Mouse (Mus musculus) frontal cortex, postnatal 36 days (tissue): ENCODE results near the gene Pigl.

Experiments used
- DNase-seq, 2 experiments: peaks; one replicate each; pipeline ENCODE4 v3.0.0; 2022; ENCODE audit warnings: low spot score in 2 of 2

Pigl gene

DNA sequence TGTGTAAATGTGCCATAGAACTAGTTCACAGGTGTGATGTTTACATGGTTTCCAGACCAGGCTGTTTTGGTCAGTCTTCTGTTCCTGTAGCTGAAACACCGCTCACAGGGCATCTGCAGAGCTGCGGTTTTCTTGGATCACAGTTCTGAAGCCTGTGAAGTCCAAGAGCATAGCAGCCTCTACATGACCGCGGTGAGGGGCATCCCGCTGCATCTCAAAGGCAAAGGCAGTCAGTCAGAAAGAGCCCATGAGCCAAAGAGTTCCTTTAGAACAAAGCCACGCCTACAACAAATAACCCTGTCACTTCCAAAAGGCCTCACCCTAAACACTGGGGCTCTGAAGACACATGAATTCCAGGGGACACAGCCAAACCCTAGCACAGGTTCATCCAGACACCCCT is 55.1 kb downstream of the Pigl start:
- DNase-seq, result no peak

- DNase-seq, result no peak
Measured at GRCm38 (mm10) chr11:62518991-62519390, 60.7 kb downstream of the Pigl start.

DNA sequence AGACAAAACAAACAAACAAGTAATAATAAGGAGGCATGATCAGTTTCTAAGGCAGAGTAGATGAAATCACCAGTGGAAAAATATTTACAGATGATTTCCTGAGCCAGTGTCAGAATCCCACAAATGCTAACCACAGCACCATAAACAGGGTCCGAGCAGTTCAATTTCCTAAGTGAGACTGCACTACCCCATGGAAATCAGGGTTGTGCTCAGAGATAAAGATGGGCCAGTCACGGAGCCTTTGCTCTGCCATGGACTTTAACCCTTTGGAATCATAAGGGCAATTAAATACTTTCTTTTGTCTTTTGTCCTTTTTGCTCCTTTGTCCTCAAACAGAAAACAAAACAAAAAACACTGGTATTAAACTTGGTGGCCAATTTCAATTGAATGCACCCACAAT is 64.0 kb downstream of the Pigl start:
- no peak for DNase-seq

- DNase-seq, result no peak
Measured at GRCm38 (mm10) chr11:62537089-62537488, 78.8 kb downstream of the Pigl start.

GRCm38 (mm10) chr11:62537590-62537989 is 79.3 kb downstream of the Pigl start:
- no peak for DNase-seq

GRCm38 (mm10) chr11:62538321-62539088 is 80.2 kb downstream of the Pigl start:
- DNase-seq, result peak; percentile 44 to 46

- peak; percentile 73 to 76 for DNase-seq
Measured at GRCm38 (mm10) chr11:62539089-62539890, 81.0 kb downstream of the Pigl start, which contains the start of gene Cenpv. Cenpv (minus strand) TSS chr11:62539261.

DNA sequence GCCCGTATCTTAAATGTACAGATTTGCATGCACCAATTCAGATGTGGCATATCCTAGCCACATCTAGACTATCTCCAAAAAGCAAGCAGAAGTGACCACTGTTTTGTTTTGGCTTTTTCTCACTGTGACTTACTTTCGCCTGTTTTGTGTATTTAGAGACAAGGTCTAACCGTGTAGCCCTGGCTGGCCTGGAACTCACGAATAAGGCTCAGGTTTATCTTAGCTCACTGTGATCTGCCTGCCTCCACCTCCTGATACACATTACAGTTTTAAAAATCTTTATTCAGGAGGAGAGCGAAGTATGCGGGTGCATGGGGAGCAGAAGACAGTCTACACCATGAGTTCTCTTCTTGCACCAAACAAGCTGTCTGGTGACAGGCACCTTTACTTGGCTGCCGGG is 81.9 kb downstream of the Pigl start:
- no peak for DNase-seq

DNA sequence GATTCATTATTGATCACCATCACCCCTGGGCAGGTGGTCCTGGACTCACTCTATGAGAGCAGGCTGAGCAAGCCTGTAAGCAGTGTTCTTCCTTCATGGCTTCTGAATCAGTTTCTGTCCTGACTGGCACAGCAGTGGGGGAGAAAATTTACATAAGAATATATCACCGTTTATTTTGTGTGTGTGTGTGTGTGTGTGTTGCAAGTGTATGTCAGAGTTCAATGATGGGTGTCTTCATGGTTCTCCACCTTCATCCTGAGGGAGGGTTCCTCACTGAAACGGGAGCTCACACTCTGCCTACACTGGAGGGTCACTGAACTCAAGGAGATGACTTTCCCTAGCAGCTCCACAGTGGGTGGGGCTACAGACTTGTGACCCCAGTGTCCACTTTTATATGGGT is 82.7 kb downstream of the Pigl start:
- DNase-seq, result no peak

DNA sequence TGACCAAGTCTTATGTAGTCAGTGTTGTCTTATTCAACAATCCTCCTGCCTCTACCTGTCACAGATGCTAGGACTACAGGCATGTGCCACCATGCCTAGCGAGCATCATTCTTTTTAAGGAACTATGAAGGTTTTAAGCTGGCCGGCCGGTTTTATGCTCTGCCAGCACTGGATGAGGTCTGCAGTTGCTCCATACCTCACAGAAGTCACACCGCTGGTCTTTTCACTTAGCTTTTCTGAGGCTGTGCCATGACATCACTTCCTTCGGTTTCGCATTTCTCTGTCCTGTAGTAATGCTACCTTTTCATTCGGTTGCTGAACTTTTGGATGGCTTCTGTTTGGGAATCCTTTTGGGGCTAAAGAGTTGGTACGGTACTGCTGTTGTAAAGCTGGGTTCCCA is 83.3 kb downstream of the Pigl start:
- no peak for DNase-seq

DNA sequence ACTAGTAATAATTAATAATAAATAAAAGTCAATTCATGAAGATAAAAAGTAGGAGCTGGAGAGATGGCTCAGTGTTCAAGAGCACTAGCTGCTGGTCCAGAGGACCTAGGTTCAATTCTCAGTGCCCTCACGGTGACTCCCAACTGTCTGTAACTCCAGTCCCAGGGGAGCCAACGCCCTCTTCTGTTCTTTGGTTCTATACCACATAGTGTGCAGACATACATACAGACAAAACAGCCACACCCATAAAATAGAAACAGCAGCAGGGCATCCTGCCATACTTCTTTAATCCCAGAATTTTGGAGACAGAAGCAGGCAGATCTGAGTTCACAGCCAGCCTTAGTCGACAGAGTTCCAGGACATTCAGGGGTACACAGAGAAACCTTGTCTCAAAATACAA is 85.7 kb downstream of the Pigl start:
- no peak for DNase-seq

GRCm38 (mm10) chr11:62549782-62550181 is 91.5 kb downstream of the Pigl start:
- DNase-seq, result peak in 1 of 2 experiments; percentile 38

GRCm38 (mm10) chr11:62550227-62550685 is 92.0 kb downstream of the Pigl start:
- DNase-seq, result peak; percentile 42 to 54

- peak; percentile 99 for DNase-seq
Measured at GRCm38 (mm10) chr11:62550727-62551225, 92.5 kb downstream of the Pigl start, which contains the start of gene Ubb. Ubb (plus strand) TSS chr11:62551171.

DNA sequence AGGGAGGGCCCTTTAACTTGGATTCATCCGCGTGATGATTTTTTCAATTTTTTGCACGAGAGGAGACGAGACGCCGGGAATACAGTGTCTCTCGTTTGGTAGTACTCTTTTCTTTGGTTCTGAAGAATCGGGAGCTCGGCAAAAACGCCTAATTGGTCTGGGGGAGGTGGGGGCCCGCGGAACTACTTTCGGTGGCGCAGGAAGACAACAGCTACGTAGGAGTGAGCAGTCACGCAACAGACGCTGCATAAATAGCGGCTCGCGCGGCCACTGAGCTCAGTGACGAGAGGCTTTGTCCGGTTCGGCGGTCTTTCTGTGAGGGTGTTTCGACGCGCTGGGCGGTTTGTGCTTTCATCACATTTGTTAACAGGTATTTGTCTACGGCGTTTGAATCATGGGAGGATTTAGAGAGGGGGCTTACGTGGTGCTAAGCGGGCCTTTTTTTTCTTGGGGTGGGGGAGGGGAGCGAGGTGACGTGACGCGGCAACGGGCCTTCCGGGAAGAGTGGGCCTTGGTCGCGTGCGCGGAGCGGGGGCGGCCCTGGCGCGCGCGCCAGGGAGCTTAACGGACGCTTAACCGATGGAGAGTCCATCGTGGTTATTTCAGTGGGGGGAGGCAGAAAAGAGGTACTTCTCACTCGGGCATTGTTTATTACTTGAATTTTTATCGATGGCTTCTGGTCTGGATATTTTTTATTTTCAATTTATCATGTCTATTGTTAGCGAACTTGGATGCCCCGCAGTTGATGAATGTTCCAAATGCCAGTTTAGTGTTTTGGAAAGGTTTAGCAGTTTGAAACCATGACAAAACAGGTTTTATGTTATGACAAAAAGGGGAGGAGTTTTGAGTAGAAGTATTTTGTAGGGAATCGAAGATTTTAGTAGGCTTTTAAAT is 93.2 kb downstream of the Pigl start:
- peak; percentile 88 to 89 for DNase-seq

- no peak for DNase-seq
Measured at GRCm38 (mm10) chr11:62553186-62553585, 94.9 kb downstream of the Pigl start.

- no peak for DNase-seq
Measured at GRCm38 (mm10) chr11:62553633-62554032, 95.4 kb downstream of the Pigl start.

DNA sequence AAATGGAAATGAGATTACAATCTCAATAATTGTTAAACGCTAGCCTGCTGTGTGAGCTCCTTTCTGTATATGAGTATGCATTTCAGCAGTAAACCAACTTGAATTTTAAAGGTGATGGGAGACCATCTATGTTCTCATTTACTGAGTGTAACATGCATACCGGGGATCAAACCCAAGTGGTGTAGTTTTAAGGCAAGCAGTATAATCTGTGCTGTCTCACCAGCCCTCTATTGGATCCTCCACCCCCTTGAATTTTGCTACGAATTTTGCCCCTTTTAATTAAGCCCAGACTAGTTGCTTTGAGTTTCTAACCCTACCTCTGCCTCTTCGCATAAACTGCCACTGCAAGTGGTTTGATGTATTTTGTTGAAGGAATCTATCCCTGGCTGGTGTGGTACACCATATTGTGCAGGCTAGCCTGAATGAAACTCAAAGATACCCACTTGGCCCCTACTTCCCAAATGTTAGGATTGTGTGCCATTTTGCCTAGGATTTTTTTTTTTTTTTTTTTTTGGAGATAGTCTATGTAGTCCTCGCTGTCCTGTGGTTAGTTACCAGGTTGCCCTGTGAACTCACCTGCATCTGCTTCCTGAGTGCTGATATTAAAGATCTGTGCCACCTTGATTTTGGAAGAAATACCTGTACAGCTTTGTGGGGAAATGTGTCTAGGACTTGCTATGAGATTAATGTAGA is 96.0 kb downstream of the Pigl start:
- DNase-seq, result no peak

GRCm38 (mm10) chr11:62554934-62555517 is 96.8 kb downstream of the Pigl start:
- DNase-seq, result no peak

DNA sequence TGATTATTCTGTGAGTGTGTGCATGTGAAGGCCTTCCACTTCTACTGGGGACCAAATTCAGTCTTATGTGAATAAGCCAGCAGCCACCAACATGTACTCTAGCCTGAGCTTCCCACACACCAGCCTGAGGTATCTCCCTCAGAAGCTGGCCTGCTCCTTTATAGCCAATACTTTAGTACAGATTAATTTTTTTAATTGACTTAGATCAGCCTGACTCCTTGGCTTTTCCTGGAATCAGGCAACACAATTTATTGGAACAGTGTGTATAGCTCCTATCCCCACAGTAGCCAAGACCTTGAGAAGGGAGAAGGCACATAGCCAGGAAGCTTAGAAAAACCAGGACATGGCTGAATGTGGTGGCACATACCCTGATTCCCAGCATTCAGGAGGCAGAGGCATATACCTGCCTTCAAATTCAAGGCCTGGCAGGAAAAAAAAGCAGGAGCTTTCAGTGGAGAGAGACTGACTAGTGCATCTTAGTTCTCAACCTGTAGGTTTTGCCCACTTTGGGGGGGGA is 97.7 kb downstream of the Pigl start:
- no peak for DNase-seq
